Mouse (Mus musculus): ENCODE measurements around the gene Bcl7c. TPM values are rescaled to one million over a fixed set of nuclear protein-coding genes. Genes with fewer than 3 reads are reported as not detected.

Bcl7c gene
- 10 to 100 TPM; 32.3 to 36.4 TPM for total RNA-seq (2023)

GRCm38 (mm10) chr7:127708207-127709078, at the start of gene Bcl7c:
TSS of gene Bcl7c (minus strand) at chr7:127708933.

GRCm38 (mm10) chr7:127744366-127745045, 35.8 kb upstream of the Bcl7c start, which contains the start of gene Fbxl19:
TSS of gene Fbxl19 (plus strand) at chr7:127744543.

GRCm38 (mm10) chr7:127732066-127732465, 23.3 kb upstream of the Bcl7c start, which contains the start of gene Ctf2:
TSS of gene Ctf2 (minus strand) at chr7:127732166.

GRCm38 (mm10) chr7:127712461-127713385, 4.0 kb upstream of the Bcl7c start, which contains the start of gene Ctf1:
TSS of gene Ctf1 (plus strand) at chr7:127712736.

GRCm38 (mm10) chr7:127614891-127615843, 93.6 kb downstream of the Bcl7c start, which contains the start of gene Zfp629:
TSS of gene Zfp629 (minus strand) at chr7:127615797.

Other genes starting within 250 kb of the Bcl7c start
- gene Prr14, start 249.3 kb downstream of the Bcl7c start, total RNA-seq (2023) = 100 to 1,000 TPM; 132 to 142 TPM
- 100 to 1,000 TPM; 186 to 198 TPM for gene Fbrs, start 229.7 kb downstream of the Bcl7c start, total RNA-seq (2023)
- 100 to 1,000 TPM; 216 to 217 TPM for gene Srcap, start 196.9 kb downstream of the Bcl7c start, total RNA-seq (2023)
- gene Gm42715, start 189.3 kb downstream of the Bcl7c start, total RNA-seq (2023) = 10 to 100 TPM; 46.2 to 57.0 TPM
- 10 to 100 TPM in 1 of 2 experiments, not detected in 1; 15.2 TPM for gene Tmem265, start 147.5 kb downstream of the Bcl7c start, total RNA-seq (2023)
- gene Phkg2, start 135.6 kb downstream of the Bcl7c start, total RNA-seq (2023) = 100 to 1,000 TPM; 164 to 168 TPM
- not detected for gene Ccdc189, start 120.3 kb downstream of the Bcl7c start, total RNA-seq (2023)
- gene Rnf40, start 120.2 kb downstream of the Bcl7c start, total RNA-seq (2023) = 100 to 1,000 TPM; 139 to 146 TPM
- 1 to 10 TPM; 1.9 to 2.7 TPM for gene Zfp629, start 93.1 kb downstream of the Bcl7c start, total RNA-seq (2023)
- not detected for gene Ctf1, start 3.8 kb upstream of the Bcl7c start, total RNA-seq (2023)
- not detected for gene Ctf2, start 23.2 kb upstream of the Bcl7c start, total RNA-seq (2023)
- 10 to 100 TPM in 1 of 2 experiments, 1 to 10 TPM in 1; 6.8 to 11.5 TPM for gene Fbxl19, start 35.6 kb upstream of the Bcl7c start, total RNA-seq (2023)
- gene Orai3, start 60.9 kb upstream of the Bcl7c start, total RNA-seq (2023) = 10 to 100 TPM; 13.5 to 17.7 TPM
- gene Setd1a, start 67.7 kb upstream of the Bcl7c start, total RNA-seq (2023) = 10 to 100 TPM; 79.5 to 80.7 TPM
- gene Gm49388, start 76.7 kb upstream of the Bcl7c start, total RNA-seq (2023) = not detected
- 1 to 10 TPM; 4.7 to 7.1 TPM for gene Hsd3b7, start 91.7 kb upstream of the Bcl7c start, total RNA-seq (2023)
- 100 to 1,000 TPM; 144 to 145 TPM for gene Stx4a, start 115.4 kb upstream of the Bcl7c start, total RNA-seq (2023)
- gene Stx1b, start 115.6 kb upstream of the Bcl7c start, total RNA-seq (2023) = not detected
- 100 to 1,000 TPM in 1 of 2 experiments, 10 to 100 TPM in 1; 99.7 to 102 TPM for gene Zfp646, start 167.3 kb upstream of the Bcl7c start, total RNA-seq (2023)
- gene Zfp668, start 167.9 kb upstream of the Bcl7c start, total RNA-seq (2023) = 10 to 100 TPM; 24.2 to 27.3 TPM
- gene Prss53, start 182.0 kb upstream of the Bcl7c start, total RNA-seq (2023) = under 1 TPM; 0.53 to 0.76 TPM
- not detected for gene Gm21974, start 186.5 kb upstream of the Bcl7c start, total RNA-seq (2023)
- gene Vkorc1, start 186.7 kb upstream of the Bcl7c start, total RNA-seq (2023) = 10 to 100 TPM; 12.4 to 16.7 TPM
- gene Bckdk, start 195.1 kb upstream of the Bcl7c start, total RNA-seq (2023) = 10 to 100 TPM; 24.6 to 33.4 TPM
- 10 to 100 TPM; 41.0 to 43.8 TPM for gene Kat8, start 203.6 kb upstream of the Bcl7c start, total RNA-seq (2023)
- not detected for gene Prss8, start 221.2 kb upstream of the Bcl7c start, total RNA-seq (2023)
- 1 to 10 TPM in 1 of 2 experiments, under 1 TPM in 1; 0.74 to 1.5 TPM for gene Prss36, start 237.8 kb upstream of the Bcl7c start, total RNA-seq (2023)